Mouse (Mus musculus) testis, adult 2 months (tissue): ENCODE results near the gene Nkx2-5. TPM values are rescaled to one million over a fixed set of nuclear protein-coding genes. Genes with fewer than 3 reads are reported as not detected.

Experiments
- H3K27ac ChIP-seq: fragments of 200-500 bp; 2 replicates; pipeline ENCODE4 v1.5.1; 2012; ENCODE audit warnings: low read depth, low read length; ENCODE audit not compliant: control insufficient read depth, insufficient read depth
- H3K27me3 ChIP-seq: fragments of 200-500 bp; 2 replicates; pipeline ENCODE4 v1.6.1; 2012; ENCODE audit warnings: mild to moderate bottlenecking, low read length, moderate library complexity; ENCODE audit not compliant: control insufficient read depth, insufficient read depth
- H3K36me3 ChIP-seq: fragments of 200-500 bp; 2 replicates; pipeline ENCODE4 v1.6.1; 2012; ENCODE audit warnings: mild to moderate bottlenecking, low read length; ENCODE audit not compliant: control insufficient read depth, insufficient read depth
- H3K4me1 ChIP-seq: fragments of 200-500 bp; 2 replicates; pipeline ENCODE4 v1.6.1; 2012; ENCODE audit warnings: low read length; ENCODE audit not compliant: control insufficient read depth, insufficient read depth
- H3K4me3 ChIP-seq: fragments of 200-500 bp; 2 replicates; pipeline ENCODE4 v1.5.1; 2012; ENCODE audit warnings: low read depth, mild to moderate bottlenecking, low read length, moderate library complexity, mixed read lengths; ENCODE audit not compliant: control insufficient read depth
- CTCF ChIP-seq: fragments of 200-500 bp; IDR thresholded peaks from 2 replicates; pipeline ENCODE4 v1.5.1; 2012; ENCODE audit warnings: low read depth, mild to moderate bottlenecking, inconsistent platforms, low read length, moderate library complexity; ENCODE audit not compliant: control insufficient read depth, insufficient read depth, insufficient replicate concordance
- POLR2A ChIP-seq: fragments of 200-500 bp; IDR thresholded peaks from 2 replicates; pipeline ENCODE4 v1.6.1; 2012; ENCODE audit warnings: low read depth, mild to moderate bottlenecking, inconsistent platforms, low read length, moderate library complexity; ENCODE audit not compliant: control insufficient read depth
- polyA plus RNA-seq: library from polyadenylated mRNA; depleted of rRNA; stranded (reverse); fragments of >200 nt; gene quantifications from 2 replicates; pipeline ENCODE4 v1.2.3, GENCODE M21; 2012

Gene Nkx2-5
- polyA plus RNA-seq, 1 experiment = not detected

GRCm38 (mm10) chr17:26840439-26840780, 4.4 kb downstream of the Nkx2-5 start:
- peaks cover 9% of the 10 kb centered on the region for H3K27me3 ChIP-seq
- H3K4me3 ChIP-seq = no peak overlapping the region
- no peak overlapping the region for H3K27ac ChIP-seq
- H3K4me1 ChIP-seq = peaks cover 17% of the 10 kb centered on the region
- H3K36me3 ChIP-seq = no peaks in the 10 kb centered on the region
- TF ChIP-seq POLR2A (no peak), CTCF (no peak)

GRCm38 (mm10) chr17:26839718-26840438, 4.9 kb downstream of the Nkx2-5 start:
- Histone ChIP-seq H3K27ac (no peak overlapping the region), H3K36me3 (no peaks in the 10 kb centered on the region), H3K4me1 (peaks cover 17% of the 10 kb centered on the region), H3K4me3 (peak overlapping the region; percentile 59), H3K27me3 (peaks cover 7% of the 10 kb centered on the region)
- TF ChIP-seq POLR2A = no peak
- TF ChIP-seq CTCF = no peak

GRCm38 (mm10) chr17:26838911-26839717, 5.7 kb downstream of the Nkx2-5 start:
- H3K27me3 ChIP-seq = peaks cover 4% of the 10 kb centered on the region
- peaks cover 12% of the 10 kb centered on the region for H3K4me1 ChIP-seq
- no peak overlapping the region for H3K27ac ChIP-seq
- TF ChIP-seq POLR2A = no peak
- TF ChIP-seq CTCF = no peak
- H3K36me3 ChIP-seq = no peaks in the 10 kb centered on the region
- H3K4me3 ChIP-seq = peak overlapping the region; percentile 59

GRCm38 (mm10) chr17:26838191-26838910, 6.5 kb downstream of the Nkx2-5 start:
- Histone ChIP-seq H3K4me3 (no peak overlapping the region; the same call in 1 of the 2 replicates), H3K27ac (no peak overlapping the region)

GRCm38 (mm10) chr17:26837546-26837985, 7.2 kb downstream of the Nkx2-5 start:
- Histone ChIP-seq H3K27ac (no peak overlapping the region), H3K36me3 (no peaks in the 10 kb centered on the region), H3K4me1 (peaks cover 12% of the 10 kb centered on the region), H3K4me3 (no peak overlapping the region), H3K27me3 (peaks cover 4% of the 10 kb centered on the region; the same call in 1 of the 2 replicates)
- TF ChIP-seq POLR2A (no peak), CTCF (no peak)

More at GRCm38 (mm10) chr17:26838191-26838910, 6.5 kb downstream of the Nkx2-5 start:
- Histone ChIP-seq H3K4me1 (peaks cover 12% of the 10 kb centered on the region), H3K36me3 (no peaks in the 10 kb centered on the region), H3K27me3 (peaks cover 4% of the 10 kb centered on the region; the same call in 1 of the 2 replicates)
- no peak for TF ChIP-seq POLR2A
- TF ChIP-seq CTCF = no peak

- H3K4me1 ChIP-seq = peaks cover 12% of the 10 kb centered on the region
- H3K36me3 ChIP-seq = no peaks in the 10 kb centered on the region
- H3K27ac ChIP-seq = no peak overlapping the region
- TF ChIP-seq CTCF (no peak), POLR2A (no peak)
- H3K27me3 ChIP-seq = peaks cover 4% of the 10 kb centered on the region; the same call in 1 of the 2 replicates
- no peak overlapping the region for H3K4me3 ChIP-seq
These were observed 7.8 kb downstream of the Nkx2-5 start for GRCm38 (mm10) chr17:26836786-26837545.
